Mouse (Mus musculus) stomach, embryonic 16.5 days (tissue): ENCODE results near the gene Bbs9. TPM values are rescaled to one million over a fixed set of nuclear protein-coding genes. Genes with fewer than 3 reads are reported as not detected.

Source experiments
- ATAC-seq: fragments of 200-750 bp; cut with Nextera tagmentation; 2 replicates; pipeline ENCODE4 v1.8.0; 2017; ENCODE audit warnings: moderate number of reproducible peaks, moderate TSS enrichment; ENCODE audit not compliant: insufficient read depth, low FRiP score
- H3K27ac ChIP-seq: fragments of 300-500 bp; sonication (generic); 2 replicates; pipeline ENCODE4 v1.5.1; 2014; ENCODE audit warnings: low read length
- H3K27me3 ChIP-seq: fragments of 300-500 bp; sonication (generic); 2 replicates; pipeline ENCODE4 v1.6.1; 2014; ENCODE audit warnings: low read length, control low read depth, mixed read lengths; ENCODE audit not compliant: control insufficient read depth, insufficient read depth
- H3K36me3 ChIP-seq: fragments of 300-500 bp; sonication (generic); 2 replicates; pipeline ENCODE4 v1.6.1; 2014; ENCODE audit warnings: low read length; ENCODE audit not compliant: control insufficient read depth, insufficient read depth
- H3K4me1 ChIP-seq: fragments of 300-500 bp; sonication (generic); 2 replicates; pipeline ENCODE4 v1.6.1; 2014; ENCODE audit warnings: low read length, control low read depth, mixed read lengths; ENCODE audit not compliant: control insufficient read depth, insufficient read depth
- H3K4me2 ChIP-seq: fragments of 300-500 bp; sonication (generic); 2 replicates; pipeline ENCODE4 v1.6.1; 2014; ENCODE audit warnings: low read depth, low read length, mixed read lengths
- H3K4me3 ChIP-seq: fragments of 300-500 bp; sonication (generic); replicated peaks from 2 replicates; pipeline ENCODE4 v1.5.1; 2014; ENCODE audit warnings: mild to moderate bottlenecking, low read length
- H3K9ac ChIP-seq: fragments of 300-500 bp; sonication (generic); 2 replicates; pipeline ENCODE4 v1.6.1; 2014; ENCODE audit warnings: low read length
- H3K9me3 ChIP-seq: fragments of 300-500 bp; sonication (generic); replicated peaks from 2 replicates; pipeline ENCODE4 v1.6.1; 2016; ENCODE audit warnings: low read length, control low read depth; ENCODE audit not compliant: control insufficient read depth
- WGBS: fragments of 180-500 bp; shearing (Covaris S2); extraction: QIAGEN DNeasy Blood & Tissue Kit; methylation state at CpG from one replicate; pipeline ENCODE4 v1.1.7; 2014; 5-methylcytosine and 5-hydroxymethylcytosine counted together
- polyA plus RNA-seq: library from polyadenylated mRNA; unstranded; fragments of >200 nt; fragmentation: Nextera tagmentation; extraction: Ambion mirVana; gene quantifications from 2 replicates; pipeline ENCODE4 v1.2.1, GENCODE M21; 2015

Bbs9 gene
- polyA plus RNA-seq, 1 experiment from 2014 or later = 12.2 TPM

- no peaks in the 10 kb centered on the region; the same call in 1 of the 2 replicates for H3K4me1 ChIP-seq
- no peak overlapping the region for H3K4me2 ChIP-seq
- H3K9me3 ChIP-seq = no peaks in the 10 kb centered on the region
- no peak overlapping the region for H3K9ac ChIP-seq
- no peak overlapping the region for H3K27ac ChIP-seq
- H3K4me3 ChIP-seq = no peak overlapping the region
- H3K27me3 ChIP-seq = no peaks in the 10 kb centered on the region
- ATAC-seq = no peak
- whole genome bisulfite sequencing = 42% methylated on average over 2 of the region's 2 CpGs
- no peaks in the 10 kb centered on the region for H3K36me3 ChIP-seq
Measured at GRCm38 (mm10) chr9:22502972-22503371, 27.5 kb downstream of the Bbs9 start.

- no peaks in the 10 kb centered on the region; the same call in 1 of the 2 replicates for H3K4me1 ChIP-seq
- H3K4me3 ChIP-seq = no peak overlapping the region
- no peaks in the 10 kb centered on the region for H3K9me3 ChIP-seq
- no peaks in the 10 kb centered on the region for H3K27me3 ChIP-seq
- no peak overlapping the region for H3K27ac ChIP-seq
- no peak overlapping the region for H3K9ac ChIP-seq
- no peak for ATAC-seq
- WGBS = 86% methylated on average over 5 of the region's 5 CpGs
- H3K4me2 ChIP-seq = no peak overlapping the region
- H3K36me3 ChIP-seq = no peaks in the 10 kb centered on the region
Measured at GRCm38 (mm10) chr9:22503581-22503980, 28.1 kb downstream of the Bbs9 start.

GRCm38 (mm10) chr9:22505574-22505973 is 30.1 kb downstream of the Bbs9 start:
- Histone ChIP-seq H3K27ac (no peak overlapping the region), H3K27me3 (no peaks in the 10 kb centered on the region), H3K4me1 (no peaks in the 10 kb centered on the region; the same call in 1 of the 2 replicates), H3K9me3 (no peaks in the 10 kb centered on the region), H3K4me2 (no peak overlapping the region), H3K36me3 (no peaks in the 10 kb centered on the region), H3K9ac (no peak overlapping the region), H3K4me3 (no peak overlapping the region)
- ATAC-seq = no peak
- WGBS = 71% methylated on average over 2 of the region's 2 CpGs

GRCm38 (mm10) chr9:22515076-22515475 is 39.6 kb downstream of the Bbs9 start:
- WGBS = 84% methylated on average over 4 of the region's 4 CpGs
- Histone ChIP-seq H3K4me3 (no peak overlapping the region), H3K27me3 (no peaks in the 10 kb centered on the region), H3K9ac (no peak overlapping the region), H3K36me3 (no peaks in the 10 kb centered on the region), H3K27ac (no peak overlapping the region), H3K4me1 (no peaks in the 10 kb centered on the region), H3K9me3 (no peaks in the 10 kb centered on the region), H3K4me2 (no peak overlapping the region)
- ATAC-seq = no peak

- Histone ChIP-seq H3K27me3 (no peaks in the 10 kb centered on the region), H3K9ac (no peak overlapping the region), H3K4me2 (no peak overlapping the region), H3K4me3 (no peak overlapping the region), H3K27ac (no peak overlapping the region), H3K36me3 (no peaks in the 10 kb centered on the region), H3K9me3 (no peaks in the 10 kb centered on the region), H3K4me1 (no peaks in the 10 kb centered on the region)
- WGBS = 91% methylated on average over 3 of the region's 3 CpGs
- ATAC-seq = 0 out of 2 replicates have a peak, but pooled peaks have one; percentile 68
Measured at GRCm38 (mm10) chr9:22518394-22519041, 43.0 kb downstream of the Bbs9 start.

- Histone ChIP-seq H3K27me3 (no peaks in the 10 kb centered on the region), H3K36me3 (no peaks in the 10 kb centered on the region), H3K27ac (no peak overlapping the region), H3K9me3 (no peaks in the 10 kb centered on the region), H3K4me3 (no peak overlapping the region), H3K4me2 (no peak overlapping the region), H3K4me1 (no peaks in the 10 kb centered on the region), H3K9ac (no peak overlapping the region)
- no peak for ATAC-seq
- 81% methylated on average over 1 of the region's 1 CpGs for WGBS
Measured at GRCm38 (mm10) chr9:22523460-22523859, 47.9 kb downstream of the Bbs9 start.

GRCm38 (mm10) chr9:22530734-22531489 is 55.4 kb downstream of the Bbs9 start:
- no peak for ATAC-seq
- Histone ChIP-seq H3K9ac (no peak overlapping the region), H3K27ac (no peak overlapping the region), H3K4me2 (no peak overlapping the region), H3K9me3 (no peaks in the 10 kb centered on the region), H3K4me1 (no peaks in the 10 kb centered on the region), H3K27me3 (no peaks in the 10 kb centered on the region), H3K36me3 (no peaks in the 10 kb centered on the region), H3K4me3 (no peak overlapping the region)
- 84% methylated on average over 3 of the region's 3 CpGs for WGBS

GRCm38 (mm10) chr9:22532112-22532511 is 56.6 kb downstream of the Bbs9 start:
- Histone ChIP-seq H3K27ac (no peak overlapping the region), H3K4me1 (no peaks in the 10 kb centered on the region), H3K27me3 (no peaks in the 10 kb centered on the region), H3K36me3 (no peaks in the 10 kb centered on the region), H3K9ac (no peak overlapping the region), H3K9me3 (no peaks in the 10 kb centered on the region), H3K4me3 (no peak overlapping the region), H3K4me2 (no peak overlapping the region)
- ATAC-seq = no peak
- WGBS = 75% methylated on average over 5 of the region's 5 CpGs

- H3K4me1 ChIP-seq = no peaks in the 10 kb centered on the region
- H3K4me3 ChIP-seq = no peak overlapping the region
- H3K27ac ChIP-seq = no peak overlapping the region
- H3K4me2 ChIP-seq = no peak overlapping the region
- 50% methylated on average over 9 of the region's 9 CpGs for WGBS
- ATAC-seq = peak; percentile 33; the same call in 1 of the 2 replicates
- H3K9ac ChIP-seq = no peak overlapping the region
- H3K36me3 ChIP-seq = no peaks in the 10 kb centered on the region
- no peaks in the 10 kb centered on the region for H3K27me3 ChIP-seq
- H3K9me3 ChIP-seq = no peaks in the 10 kb centered on the region
Measured at GRCm38 (mm10) chr9:22532810-22533447, 57.4 kb downstream of the Bbs9 start.
